Mouse (Mus musculus) ES-Bruce4 (cell line): ENCODE data around the gene Ldlrad3. TPM values are rescaled to one million over a fixed set of nuclear protein-coding genes. Genes with fewer than 3 reads are reported as not detected.

Experiments used
- H3K27ac ChIP-seq: 2 replicates; pipeline ENCODE4 v1.5.1; 2012; ENCODE audit warnings: low read length, inconsistent platforms; ENCODE audit not compliant: insufficient read depth
- H3K27me3 ChIP-seq: 2 replicates; pipeline ENCODE4 v1.6.1; 2012; ENCODE audit warnings: mild to moderate bottlenecking, low read length, inconsistent platforms; ENCODE audit not compliant: control insufficient read depth, poor library complexity, insufficient read depth, severe bottlenecking
- H3K36me3 ChIP-seq: 2 replicates; pipeline ENCODE4 v1.6.1; 2012; ENCODE audit warnings: inconsistent platforms, mild to moderate bottlenecking, low read length, moderate library complexity; ENCODE audit not compliant: control insufficient read depth, poor library complexity, insufficient read depth, severe bottlenecking
- H3K4me1 ChIP-seq: one replicate; pipeline ENCODE4 v1.8.1; 2011; ENCODE audit warnings: low read length; ENCODE audit not compliant: control insufficient read depth, insufficient read depth
- H3K4me3 ChIP-seq: 2 replicates; pipeline ENCODE4 v1.5.1; 2011; ENCODE audit warnings: low read depth, mild to moderate bottlenecking, low read length
- H3K9ac ChIP-seq: 2 replicates; pipeline ENCODE4 v1.6.1; 2012; ENCODE audit warnings: low read depth, mild to moderate bottlenecking, inconsistent platforms; ENCODE audit not compliant: poor library complexity, severe bottlenecking
- H3K9me3 ChIP-seq: replicated peaks from 2 replicates; pipeline ENCODE4 v1.6.1; 2012; ENCODE audit warnings: mild to moderate bottlenecking, low read length, inconsistent platforms; ENCODE audit not compliant: control insufficient read depth, poor library complexity, insufficient read depth, severe bottlenecking
- CTCF ChIP-seq: IDR thresholded peaks from one replicate; pipeline ENCODE4 v1.8.1; 2011; ENCODE audit warnings: low read depth, low read length
- EP300 ChIP-seq: IDR thresholded peaks from 2 replicates; pipeline ENCODE4 v1.6.1; 2011; ENCODE audit warnings: low read depth, low read length; ENCODE audit not compliant: insufficient read depth
- POLR2A ChIP-seq: IDR thresholded peaks from one replicate; pipeline ENCODE4 v1.8.1; 2011; ENCODE audit warnings: low read length; ENCODE audit not compliant: insufficient read depth
- polyA plus RNA-seq: library from polyadenylated mRNA; stranded (reverse); fragments of >200 nt; gene quantifications from 2 replicates; pipeline ENCODE4 v1.2.4, GENCODE M21; 2011; ENCODE audit warnings: low read depth; ENCODE audit not compliant: missing spikeins, insufficient read depth, insufficient read length

The Ldlrad3 gene
- polyA plus RNA-seq, 1 experiment = 15.7 TPM

DNA sequence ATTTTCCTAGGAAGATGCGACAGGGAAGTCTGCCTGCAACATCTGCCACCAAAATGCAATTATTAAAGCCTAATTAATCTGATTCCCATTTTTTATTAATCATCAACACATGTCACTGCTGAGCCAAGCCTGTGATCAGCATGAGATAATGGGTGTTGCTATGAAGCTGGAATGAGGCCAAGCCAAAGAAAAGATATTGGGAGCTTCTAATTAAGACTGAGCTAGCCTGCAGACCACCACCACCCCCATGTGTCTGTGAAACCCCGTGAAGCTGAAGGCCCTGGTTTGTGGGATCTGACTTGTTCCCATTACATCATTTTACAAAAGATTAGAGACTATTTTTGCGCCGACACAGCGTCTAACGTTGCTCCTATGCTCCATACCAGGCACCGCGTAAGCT, 161.7 kb downstream of the Ldlrad3 start:
- Histone ChIP-seq H3K36me3 (no peaks in the 10 kb centered on the region), H3K9ac (no peak overlapping the region), H3K9me3 (no peaks in the 10 kb centered on the region), H3K4me1 (no peaks in the 10 kb centered on the region), H3K4me3 (no peak overlapping the region), H3K27me3 (no peaks in the 10 kb centered on the region), H3K27ac (no peak overlapping the region)
- no peak for TF ChIP-seq CTCF
- no peak for TF ChIP-seq EP300
- no peak for TF ChIP-seq POLR2A

DNA sequence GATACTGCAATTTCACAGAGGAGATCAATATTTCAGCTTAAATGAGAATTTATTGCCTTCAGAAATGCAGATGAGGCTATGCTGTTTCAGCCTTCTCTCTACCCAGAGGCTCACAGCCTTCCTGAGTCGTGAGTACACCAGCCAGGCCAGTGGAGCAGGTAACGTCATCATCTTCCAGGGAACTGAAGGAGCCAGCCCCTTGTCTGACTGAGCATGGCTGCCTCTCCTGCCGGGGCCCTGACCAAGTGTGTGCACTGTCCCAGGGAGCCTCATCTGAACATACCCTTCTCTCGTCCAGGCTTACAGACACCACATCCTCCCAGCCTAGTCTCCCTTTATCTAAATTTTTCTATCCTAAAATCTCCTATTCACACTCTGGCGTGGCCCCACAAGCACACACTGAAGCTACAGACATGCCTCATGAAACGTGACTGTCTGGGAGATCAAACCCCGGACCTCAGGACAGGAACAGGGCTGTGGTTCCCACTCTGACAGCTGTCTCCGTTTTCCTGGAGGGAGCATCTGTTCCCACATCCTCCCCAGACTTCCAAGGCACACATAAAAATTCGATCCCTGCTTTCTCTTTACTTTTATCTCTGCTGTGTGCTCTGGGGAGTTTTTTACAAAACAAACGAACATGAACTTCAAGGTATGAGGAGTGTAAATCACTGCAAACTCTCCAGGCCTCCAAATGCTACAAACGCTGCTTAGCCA, 164.7 kb downstream of the Ldlrad3 start:
- Histone ChIP-seq H3K36me3 (no peaks in the 10 kb centered on the region), H3K27ac (no peak overlapping the region), H3K9ac (no peak overlapping the region), H3K4me1 (no peaks in the 10 kb centered on the region), H3K27me3 (no peaks in the 10 kb centered on the region), H3K4me3 (no peak overlapping the region), H3K9me3 (no peaks in the 10 kb centered on the region)
- TF ChIP-seq EP300 (no peak), CTCF (no peak), POLR2A (no peak)

DNA sequence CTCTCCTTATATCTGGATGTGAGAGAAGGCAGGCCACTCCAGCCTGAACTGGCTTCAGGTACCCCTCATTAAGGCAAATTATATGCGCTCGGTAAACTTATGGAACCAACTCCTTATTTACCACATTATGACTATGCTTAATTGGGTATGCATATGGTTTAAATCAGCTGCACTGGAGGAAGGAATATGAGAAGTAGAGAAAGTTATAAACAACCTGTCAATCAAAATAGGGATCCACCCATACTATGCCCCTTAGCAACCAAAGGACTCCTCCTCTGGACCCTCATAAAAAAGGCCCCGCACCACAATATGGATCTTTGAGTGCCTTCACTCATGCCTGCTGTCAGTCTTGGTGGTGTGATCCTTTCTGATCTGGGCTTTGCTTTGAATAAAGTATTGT, 165.6 kb downstream of the Ldlrad3 start:
- Histone ChIP-seq H3K4me3 (no peak overlapping the region), H3K4me1 (no peaks in the 10 kb centered on the region), H3K27me3 (no peaks in the 10 kb centered on the region), H3K36me3 (no peaks in the 10 kb centered on the region), H3K9me3 (no peaks in the 10 kb centered on the region), H3K9ac (no peak overlapping the region), H3K27ac (no peak overlapping the region)
- TF ChIP-seq EP300 (no peak), POLR2A (no peak), CTCF (no peak)

DNA sequence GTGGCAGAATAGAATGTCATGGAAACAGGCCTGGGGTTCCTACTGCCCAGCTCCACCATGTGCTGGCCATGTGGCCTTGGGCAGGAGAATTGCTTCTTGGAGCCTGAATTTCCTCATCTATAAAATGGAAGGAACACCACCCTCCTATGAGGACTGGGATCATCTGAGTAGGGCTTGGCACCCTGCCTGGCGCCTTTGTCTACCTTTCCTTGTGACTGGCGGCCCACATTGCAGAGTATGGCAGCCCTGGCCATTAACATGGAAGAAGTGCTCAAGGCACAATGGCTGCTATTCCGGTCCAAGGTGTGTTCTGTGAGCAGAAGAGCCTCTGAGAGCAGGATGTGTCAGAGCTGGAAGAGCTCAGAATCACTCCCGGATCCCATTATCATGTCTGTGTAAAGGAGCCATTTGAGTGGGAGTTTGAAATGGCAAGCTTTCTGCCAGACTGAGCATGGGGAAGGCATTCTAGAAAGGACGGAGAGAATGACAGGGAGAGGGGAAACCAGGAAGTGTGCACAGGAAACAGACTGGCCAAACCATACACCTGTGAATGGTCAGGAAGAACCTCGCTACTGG, 171.6 kb downstream of the Ldlrad3 start:
- TF ChIP-seq POLR2A (no peak), EP300 (no peak), CTCF (no peak)
- H3K4me3 ChIP-seq = no peak overlapping the region

DNA sequence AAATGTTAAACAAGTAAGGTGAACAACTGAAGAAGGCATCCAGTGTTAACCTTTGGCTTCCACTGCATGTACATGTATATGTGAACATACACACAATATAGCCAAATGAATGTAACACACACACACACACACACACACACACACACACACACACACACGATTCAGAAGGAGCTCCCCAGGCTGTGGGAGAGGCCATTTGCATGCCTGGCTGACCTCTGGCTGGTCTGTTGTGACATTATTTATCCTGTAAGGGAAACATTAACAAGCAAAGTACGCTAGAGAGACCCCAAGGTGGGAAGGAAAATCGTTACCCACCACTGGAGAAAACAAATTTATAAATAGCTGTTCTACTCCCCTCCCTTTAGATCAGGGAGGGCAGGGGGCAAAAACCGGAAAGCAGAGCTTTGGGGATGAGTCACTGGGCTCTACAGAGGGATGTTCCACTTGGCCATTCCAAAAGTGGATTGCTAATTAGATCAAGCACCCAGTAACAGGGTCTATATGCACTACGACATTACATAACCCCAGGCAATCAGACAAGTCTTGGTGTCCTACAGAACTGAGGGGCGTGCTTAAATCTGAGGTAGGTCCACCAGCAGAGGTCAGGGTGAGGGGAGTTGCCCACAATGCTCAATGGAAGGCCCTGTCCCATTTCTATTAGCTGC, 174.7 kb downstream of the Ldlrad3 start:
- TF ChIP-seq CTCF = no peak
- no peak for TF ChIP-seq EP300
- no peak for TF ChIP-seq POLR2A
- Histone ChIP-seq H3K36me3 (no peaks in the 10 kb centered on the region), H3K9me3 (no peaks in the 10 kb centered on the region), H3K4me1 (no peaks in the 10 kb centered on the region), H3K27ac (no peak overlapping the region), H3K4me3 (no peak overlapping the region), H3K27me3 (no peaks in the 10 kb centered on the region), H3K9ac (no peak overlapping the region)

More for the DNA sequence above, 171.6 kb downstream of the Ldlrad3 start:
- no peaks in the 10 kb centered on the region for H3K9me3 ChIP-seq
- no peaks in the 10 kb centered on the region for H3K4me1 ChIP-seq
- H3K27ac ChIP-seq = no peak overlapping the region
- no peak overlapping the region for H3K9ac ChIP-seq
- no peaks in the 10 kb centered on the region for H3K27me3 ChIP-seq
- H3K36me3 ChIP-seq = no peaks in the 10 kb centered on the region

DNA sequence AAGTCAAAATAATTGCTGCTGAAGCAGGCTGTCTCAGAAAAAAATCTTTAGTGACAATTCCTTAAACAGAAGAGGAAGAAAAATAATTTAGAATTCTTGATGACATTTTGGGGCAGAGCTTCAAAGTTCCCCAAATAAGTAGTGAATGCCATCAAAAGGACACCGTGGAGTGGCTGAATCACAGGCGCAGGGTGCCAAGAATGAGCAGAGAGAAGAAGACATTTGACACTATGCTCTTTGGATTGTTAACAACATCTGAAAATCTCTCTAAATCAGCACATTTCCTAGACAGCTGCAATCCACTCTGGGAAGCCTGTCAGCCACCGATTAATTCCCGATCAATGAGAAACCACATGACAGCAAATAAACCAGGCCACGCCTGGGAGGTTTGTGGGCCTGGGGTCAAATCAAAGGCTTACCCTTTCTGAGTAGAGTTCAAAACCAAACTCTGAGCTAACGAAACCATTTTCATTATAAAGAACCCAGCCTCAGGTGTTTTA, 176.4 kb downstream of the Ldlrad3 start:
- Histone ChIP-seq H3K36me3 (no peaks in the 10 kb centered on the region), H3K9ac (no peak overlapping the region), H3K27ac (no peak overlapping the region), H3K4me1 (no peaks in the 10 kb centered on the region), H3K4me3 (no peak overlapping the region), H3K27me3 (no peaks in the 10 kb centered on the region), H3K9me3 (no peaks in the 10 kb centered on the region)
- TF ChIP-seq EP300 = no peak
- no peak for TF ChIP-seq POLR2A
- TF ChIP-seq CTCF = no peak
